Comparison of ENCODE assay signal across 23 mouse cellular contexts in the genomic region with DNA sequence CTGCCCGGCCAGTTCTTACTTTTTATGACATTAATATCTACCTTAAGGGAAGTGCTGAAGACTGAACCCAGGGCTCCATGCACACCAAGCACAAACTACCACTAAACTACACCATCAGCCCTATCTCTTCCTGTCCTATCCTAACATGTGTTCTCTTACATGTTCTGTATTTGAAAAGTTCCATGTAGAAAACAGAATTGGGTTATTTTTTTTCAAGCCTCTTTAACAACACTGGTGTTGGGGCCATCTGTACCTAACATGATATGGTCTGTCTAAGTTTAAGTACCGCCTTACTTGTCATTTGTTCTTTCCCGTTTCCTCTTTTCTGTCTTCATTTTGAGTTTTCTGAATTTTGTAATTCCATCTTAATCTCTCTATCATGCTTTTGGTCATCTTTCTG. TPM values are rescaled to one million over a fixed set of nuclear protein-coding genes. Genes with fewer than 3 reads are reported as not detected.
DNase-seq lines count a peak whose midpoint lies in the region; ATAC-seq and TF ChIP-seq lines count a peak whose summit lies in the region.
"Had no signal": no experiment of that assay in that cellular context is flagged by ENCODE, and none has a peak within 500 bp of the region (broad histone marks: within the 10 kb centered on the region; RNA-seq: fewer than 3 reads in every experiment).

No protein-coding gene starts in this region.

- H3K27ac ChIP-seq in kidney, embryonic 15.5 days, result 0 out of 2 replicates have a peak overlapping the region, but pooled peaks have one; percentile 2
- peak overlapping the region; percentile 37 for H3K27ac ChIP-seq in MEL (ENCODE audit: control insufficient read depth, low read depth, low read length)
- no peak overlapping the region for H3K27ac ChIP-seq in limb, embryonic 10.5 days
- H3K27ac ChIP-seq: embryonic facial prominence, embryonic 10.5 days; embryonic facial prominence, embryonic 12.5 days; forebrain, embryonic 13.5 days; forebrain, embryonic 15.5 days had no signal

- ATAC-seq in kidney, embryonic 15.5 days (replicated peaks; ENCODE audit: low FRiP score), result no peak
- ATAC-seq: activated CD4-positive, CD25-positive, alpha-beta regulatory T cell, adult 4 months; forebrain, embryonic 13.5 days; forebrain, embryonic 15.5 days; forebrain, postnatal 0 days; Patski had no signal

- H3K4me3 ChIP-seq in kidney, embryonic 15.5 days (replicated peaks), result no peak overlapping the region
- H3K4me3 ChIP-seq in MEL (ENCODE audit: control insufficient read depth in 1 of 2, insufficient read depth in 1 of 2, low read depth in 2 of 2, low read length in 2 of 2), result no peak overlapping the region
- no peak overlapping the region for H3K4me3 ChIP-seq in limb, embryonic 10.5 days
- H3K4me3 ChIP-seq: embryonic facial prominence, embryonic 10.5 days; embryonic facial prominence, embryonic 12.5 days; forebrain, embryonic 13.5 days; forebrain, embryonic 15.5 days had no signal

- H3K4me2 ChIP-seq in kidney, embryonic 15.5 days, result no peak overlapping the region
- H3K4me2 ChIP-seq: embryonic facial prominence, embryonic 12.5 days; forebrain, embryonic 13.5 days; forebrain, embryonic 15.5 days had no signal

- H3K9ac ChIP-seq in kidney, embryonic 15.5 days, result no peak overlapping the region
- H3K9ac ChIP-seq in MEL (ENCODE audit: control insufficient read depth, low read depth, low read length, poor library complexity, severe bottlenecking), result no peak overlapping the region
- H3K9ac ChIP-seq: embryonic facial prominence, embryonic 12.5 days; forebrain, embryonic 13.5 days; forebrain, embryonic 15.5 days; forebrain, postnatal 0 days had no signal

- H3K79me2 ChIP-seq in MEL (ENCODE audit: control insufficient read depth, insufficient read depth, low read length, poor library complexity), result no peaks in the 10 kb centered on the region

- peaks cover 20% of the 10 kb centered on the region for H3K4me1 ChIP-seq in kidney, embryonic 15.5 days
- peaks cover 27 to 34% of the 10 kb centered on the region in 2 experiments for H3K4me1 ChIP-seq in MEL (ENCODE audit: control insufficient read depth in 1 of 2, insufficient read depth in 2 of 2, low read length in 2 of 2)
- no peaks in the 10 kb centered on the region for H3K4me1 ChIP-seq in limb, embryonic 10.5 days
- H3K4me1 ChIP-seq: embryonic facial prominence, embryonic 10.5 days; embryonic facial prominence, embryonic 12.5 days; forebrain, embryonic 13.5 days; forebrain, embryonic 15.5 days had no signal

- no peak for TF ChIP-seq POLR2A in MEL (IDR thresholded peaks at IDR 0.05; ENCODE audit: control insufficient read depth in 1 of 2, insufficient read depth in 1 of 2, low read depth in 1 of 2, low read length in 2 of 2, poor library complexity in 1 of 2)

- H3K36me3 ChIP-seq in kidney, embryonic 15.5 days, result no peaks in the 10 kb centered on the region
- H3K36me3 ChIP-seq in MEL (ENCODE audit: control insufficient read depth in 1 of 2, insufficient read depth in 2 of 2, low read length in 2 of 2), result peaks cover 0 to 39% of the 10 kb centered on the region in 2 experiments; a peak in 2 of 4 replicates
- no peaks in the 10 kb centered on the region for H3K36me3 ChIP-seq in splenic B cell, adult 2 months (ENCODE audit: control insufficient read depth, insufficient read depth, low read length, poor library complexity, severe bottlenecking)
- H3K36me3 ChIP-seq in limb, embryonic 10.5 days, result no peaks in the 10 kb centered on the region
- H3K36me3 ChIP-seq: embryonic facial prominence, embryonic 10.5 days; embryonic facial prominence, embryonic 12.5 days; forebrain, embryonic 15.5 days had no signal

- peak; percentile 55 to 67 for TF ChIP-seq EP300 in MEL (IDR thresholded peaks at IDR 0.05; ENCODE audit: low read depth in 1 of 2, low read length in 2 of 2)

- no peak for TF ChIP-seq RAD21 in MEL (IDR thresholded peaks at IDR 0.05; ENCODE audit: low read depth, low read length)

- no peak for DNase-seq in kidney, adult 18-20 months
- DNase-seq in A20 (ENCODE audit: low read depth, low spot score) (peak; percentile 73), MEL (ENCODE audit: low read depth, low spot score) (peak; percentile 76)
- DNase-seq in splenic B cell, adult 2 months (ENCODE audit: low read depth, low spot score), result peak; percentile 26
- no peak for DNase-seq in testis, postnatal 14 days (ENCODE audit: low spot score)
- DNase-seq in limb, embryonic 10.5 days (ENCODE audit: low spot score), result no peak
- DNase-seq: adrenal gland, adult 8-10 months; adrenal gland, postnatal 14 days; adrenal gland, postnatal 36 days; cerebellum, adult 11-12 months; cerebellum, adult 2 months; cerebellum, adult 9-10 months; cerebellum, postnatal 10 days; cerebellum, postnatal 25 days; forebrain, postnatal 0 days had no signal

- no peaks in the 10 kb centered on the region for H3K9me3 ChIP-seq in kidney, embryonic 15.5 days (replicated peaks)
- no peaks in the 10 kb centered on the region for H3K9me3 ChIP-seq in MEL (replicated peaks; ENCODE audit: insufficient read depth, low read length)
- no peaks in the 10 kb centered on the region for H3K9me3 ChIP-seq in limb, embryonic 10.5 days (replicated peaks)
- H3K9me3 ChIP-seq: embryonic facial prominence, embryonic 10.5 days; embryonic facial prominence, embryonic 12.5 days; forebrain, embryonic 13.5 days; forebrain, embryonic 15.5 days; G1E had no signal

- WGBS in kidney, embryonic 15.5 days, result 81% methylated on average over 3 of the region's 3 CpGs
- 91% methylated on average over 3 of the region's 3 CpGs for WGBS in limb, embryonic 10.5 days

- TF ChIP-seq CTCF in MEL (IDR thresholded peaks at IDR 0.05 in 2 of 3, conservative IDR thresholded peaks at IDR 0.05 in 1 of 3; ENCODE audit: control insufficient read depth in 1 of 3, insufficient read depth in 1 of 3, low read depth in 2 of 3, low read length in 3 of 3, poor library complexity in 1 of 3, severe bottlenecking in 1 of 3), result no peak

- H3K27me3 ChIP-seq in kidney, embryonic 15.5 days, result no peaks in the 10 kb centered on the region
- H3K27me3 ChIP-seq in MEL (ENCODE audit: control insufficient read depth in 1 of 2, insufficient read depth in 2 of 2, low read length in 2 of 2), result no peaks in the 10 kb centered on the region
- no peaks in the 10 kb centered on the region for H3K27me3 ChIP-seq in splenic B cell, adult 2 months (ENCODE audit: control insufficient read depth, insufficient read depth, low read length, poor library complexity, severe bottlenecking)
- no peaks in the 10 kb centered on the region for H3K27me3 ChIP-seq in limb, embryonic 10.5 days (ENCODE audit: low read depth, poor library complexity, severe bottlenecking)
- H3K27me3 ChIP-seq: embryonic facial prominence, embryonic 12.5 days; forebrain, embryonic 13.5 days; forebrain, embryonic 15.5 days; Patski had no signal

TF ChIP-seq in MEL, 35 proteins besides CTCF, POLR2A, EP300 and RAD21:
- TF ChIP-seq TAL1 (IDR thresholded peaks at IDR 0.05; ENCODE audit: low read length) (peak; percentile 39), CHD2 (IDR thresholded peaks at IDR 0.05; ENCODE audit: low read length) (no peak), ZNF384 (IDR thresholded peaks at IDR 0.05; ENCODE audit: low read depth, low read length) (peak; percentile 75), MXI1 (IDR thresholded peaks at IDR 0.05; ENCODE audit: low read depth, low read length) (peak; percentile 36; the same call in 1 of the 2 replicates), UBTF (IDR thresholded peaks at IDR 0.05; ENCODE audit: borderline replicate concordance, insufficient read depth, low read depth, low read length) (no peak), SIN3A (IDR thresholded peaks at IDR 0.05; ENCODE audit: low read length) (peak; percentile 16; the same call in 1 of the 2 replicates), ETS1 (IDR thresholded peaks at IDR 0.05; ENCODE audit: low read depth, low read length) (peak; percentile 47), GATA1 (IDR thresholded peaks at IDR 0.05; ENCODE audit: low read depth, low read length) (peak; percentile 74), TCF12 (IDR thresholded peaks at IDR 0.05; ENCODE audit: low read depth, low read length) (peak; percentile 57; the same call in 1 of the 2 replicates), RCOR1 (IDR thresholded peaks at IDR 0.05; ENCODE audit: low read depth, low read length) (no peak)

RNA-seq across cellular contexts. Expression of a gene that starts 52.0 kb away (rescaled TPM):
- polyA plus RNA-seq in kidney, embryonic 15.5 days (2015; fragmentation: Nextera tagmentation; extraction: Ambion mirVana), result 0.66 and 0.90 TPM in 2 replicates
- total RNA-seq in MEL (2012; rRNA removed), result 0.23 and 0.31 TPM in 2 replicates
- under 1 TPM in 1 of 2 experiments, not detected in 1; 0.64 TPM for polyA plus RNA-seq in MEL (2012; ENCODE audit: insufficient read depth in 1 of 2, insufficient read length in 2 of 2, low read depth in 1 of 2, low replicate concordance in 2 of 2, missing spikeins in 1 of 2)
- 0.75 and 0.88 TPM in 2 replicates for polyA plus RNA-seq in limb, embryonic 10.5 days (2016; fragmentation: Nextera tagmentation; extraction: Ambion mirVana)
- polyA plus RNA-seq: activated CD4-positive, CD25-positive, alpha-beta regulatory T cell, adult 4 months had no signal

RNA-seq across cellular contexts. Expression of a gene that starts 52.3 kb away (rescaled TPM):
- polyA plus RNA-seq in kidney, embryonic 15.5 days (2015; fragmentation: Nextera tagmentation; extraction: Ambion mirVana), result 1.8 and 2.1 TPM in 2 replicates
- 8.9 and 9.6 TPM in 2 replicates for total RNA-seq in MEL (2012; rRNA removed)
- polyA plus RNA-seq in MEL (2012; ENCODE audit: insufficient read depth in 1 of 2, insufficient read length in 2 of 2, low read depth in 1 of 2, low replicate concordance in 2 of 2, missing spikeins in 1 of 2), result 10 to 100 TPM in 1 of 2 experiments, not detected in 1; 24.9 TPM
- polyA plus RNA-seq in limb, embryonic 10.5 days (2016; fragmentation: Nextera tagmentation; extraction: Ambion mirVana), result 1.4 and 1.6 TPM in 2 replicates

RNA-seq across cellular contexts. Expression of a gene that starts 56.7 kb away (rescaled TPM):
- polyA plus RNA-seq in kidney, embryonic 15.5 days (2015; fragmentation: Nextera tagmentation; extraction: Ambion mirVana), result 45.2 and 46.2 TPM in 2 replicates
- 7.3 and 9.6 TPM in 2 replicates for total RNA-seq in MEL (2012; rRNA removed)
- polyA plus RNA-seq in MEL (2012; ENCODE audit: insufficient read depth in 1 of 2, insufficient read length in 2 of 2, low read depth in 1 of 2, low replicate concordance in 2 of 2, missing spikeins in 1 of 2), result 10 to 100 TPM in 1 of 2 experiments, not detected in 1; 35.6 TPM
- 32.0 and 38.2 TPM in 2 replicates for polyA plus RNA-seq in limb, embryonic 10.5 days (2016; fragmentation: Nextera tagmentation; extraction: Ambion mirVana)

Comparison
In these comparisons a context has a peak if more than half of its experiments do, and no peak if none do; other contexts are left out.
1. DNase-seq: peak in A20 (single experiment), MEL (single experiment) and splenic B cell, adult 2 months (single experiment); none in kidney, adult 18-20 months (single experiment), testis, postnatal 14 days (single experiment) and limb, embryonic 10.5 days (single experiment).